Mouse (Mus musculus) right cerebral cortex, adult 18-20 months (tissue): ENCODE measurements around the gene Auts2.

Source experiments
- DNase-seq: peaks from one replicate; pipeline ENCODE4 v3.0.0; 2022; ENCODE audit warnings: mixed read lengths

The Auts2 gene

GRCm38 (mm10) chr5:131710735-131711473, 832.2 kb downstream of the Auts2 start:
- DNase-seq: no peak

GRCm38 (mm10) chr5:131707471-131707870, 835.7 kb downstream of the Auts2 start:
- DNase-seq: peak; percentile 39

DNA sequence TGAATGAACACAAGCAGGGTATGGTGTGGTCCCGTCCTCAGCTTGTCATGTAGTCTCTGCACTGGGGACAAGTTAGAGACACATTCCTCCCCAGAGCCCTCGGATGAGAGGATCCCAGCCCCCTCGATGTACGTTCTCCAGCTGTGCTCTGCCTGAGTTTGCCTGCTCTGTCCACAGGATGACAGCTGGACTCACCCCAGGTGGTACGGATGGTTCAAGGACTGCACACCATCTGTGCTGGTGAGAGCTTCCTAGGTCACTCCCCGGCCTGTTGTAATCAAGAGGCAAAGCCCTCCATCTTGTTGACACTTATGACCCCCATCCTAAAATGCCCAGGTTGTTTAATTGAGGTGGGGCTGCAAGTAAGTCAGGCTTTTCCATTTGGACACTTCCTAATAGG, 839.4 kb downstream of the Auts2 start:
- no peak for DNase-seq

DNA sequence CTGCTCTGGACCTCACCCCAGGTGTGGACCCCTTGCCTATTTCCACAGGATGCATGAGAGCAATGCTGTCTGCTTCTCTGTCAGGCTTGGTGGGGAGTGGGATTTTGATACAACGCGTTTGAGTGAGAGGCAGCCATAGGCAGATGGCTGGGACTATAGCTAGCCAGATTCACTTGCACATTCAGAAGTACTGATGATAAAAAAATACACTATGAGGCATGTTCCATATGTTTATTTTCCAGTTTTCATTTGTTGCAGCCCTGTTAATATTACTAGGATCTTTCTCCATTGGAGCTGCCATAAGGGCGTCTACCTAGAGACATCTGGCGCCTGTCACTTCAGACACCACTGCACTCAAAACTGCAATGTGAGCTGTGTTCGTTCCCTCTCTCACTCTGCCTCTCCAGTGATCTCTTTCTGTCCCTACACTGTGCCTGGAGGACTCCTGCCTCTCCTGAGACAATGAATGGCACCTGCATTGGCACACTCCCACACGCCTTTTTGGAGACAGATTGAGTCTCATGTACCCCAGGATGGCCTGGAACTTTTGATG, 840.2 kb downstream of the Auts2 start:
- DNase-seq: no peak

- DNase-seq: no peak
These were observed 844.2 kb downstream of the Auts2 start for GRCm38 (mm10) chr5:131698900-131699299.

DNA sequence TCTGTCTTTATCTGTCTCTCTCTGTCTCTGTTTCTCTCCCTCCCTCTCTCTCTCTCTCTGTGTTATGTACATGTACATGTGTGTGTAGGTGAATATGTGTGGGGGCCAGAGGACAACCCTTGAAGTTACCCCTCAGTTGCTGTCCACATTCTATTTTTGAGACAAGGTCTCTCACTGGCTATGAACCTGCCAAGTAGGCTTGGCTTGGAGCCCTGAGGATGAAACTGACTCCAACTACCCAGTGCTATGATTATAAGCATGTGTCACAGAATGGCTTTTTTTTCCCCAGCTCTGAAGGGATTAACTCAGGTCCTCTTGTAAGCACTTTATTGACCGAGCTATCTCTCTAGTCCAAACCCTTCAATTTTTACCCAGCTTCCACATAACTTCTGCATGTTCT, 852.4 kb downstream of the Auts2 start:
- no peak for DNase-seq

- DNase-seq: no peak
These were observed 856.1 kb downstream of the Auts2 start for GRCm38 (mm10) chr5:131686956-131687618.

GRCm38 (mm10) chr5:131680127-131680845, 862.9 kb downstream of the Auts2 start:
- DNase-seq: peak; percentile 54

GRCm38 (mm10) chr5:131679523-131679922, 863.6 kb downstream of the Auts2 start:
- DNase-seq: no peak

- peak; percentile 68 for DNase-seq
These were observed 865.6 kb downstream of the Auts2 start for GRCm38 (mm10) chr5:131677518-131677917.

DNA sequence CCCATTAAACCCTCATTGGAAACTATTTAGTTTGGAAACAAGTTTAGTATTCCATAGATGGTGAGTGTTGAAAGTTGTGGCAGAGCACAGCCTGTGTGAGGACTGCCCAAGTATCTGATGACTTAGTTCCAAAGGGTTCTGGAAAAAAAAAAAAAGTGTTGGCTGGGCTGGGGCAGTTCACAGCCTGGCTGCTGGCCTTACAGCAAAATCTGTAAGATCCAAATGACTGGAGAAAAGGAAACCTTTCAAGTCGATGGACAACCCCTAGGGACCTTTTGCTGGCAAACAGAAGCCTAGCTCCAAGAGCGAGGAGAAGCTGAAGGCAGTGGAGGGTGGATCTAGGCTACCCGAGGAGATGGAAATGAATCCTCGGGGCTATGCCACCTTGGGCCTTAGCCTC, 869.4 kb downstream of the Auts2 start:
- DNase-seq: no peak

DNA sequence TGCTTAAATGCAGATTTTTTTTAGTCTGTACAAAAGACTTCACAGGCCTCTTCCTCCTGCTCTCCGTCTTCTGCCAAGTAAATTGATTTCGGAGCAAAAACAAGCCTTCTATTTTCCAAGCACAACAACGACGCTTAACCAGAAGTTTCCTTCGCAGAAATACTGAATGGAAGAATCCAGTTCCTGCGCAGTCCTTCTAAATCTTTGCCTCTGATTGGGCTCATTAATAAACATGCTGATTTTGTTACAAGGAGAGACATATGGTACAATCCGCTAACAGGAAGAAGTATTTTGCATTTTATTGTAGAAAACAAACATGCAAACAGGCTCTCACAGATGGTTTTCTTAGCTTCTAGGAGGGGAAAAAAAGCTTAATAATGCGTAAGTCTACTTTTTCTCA, 878.1 kb downstream of the Auts2 start:
- DNase-seq: no peak

- DNase-seq: no peak
These were observed 878.5 kb downstream of the Auts2 start for GRCm38 (mm10) chr5:131664657-131665056.

DNA sequence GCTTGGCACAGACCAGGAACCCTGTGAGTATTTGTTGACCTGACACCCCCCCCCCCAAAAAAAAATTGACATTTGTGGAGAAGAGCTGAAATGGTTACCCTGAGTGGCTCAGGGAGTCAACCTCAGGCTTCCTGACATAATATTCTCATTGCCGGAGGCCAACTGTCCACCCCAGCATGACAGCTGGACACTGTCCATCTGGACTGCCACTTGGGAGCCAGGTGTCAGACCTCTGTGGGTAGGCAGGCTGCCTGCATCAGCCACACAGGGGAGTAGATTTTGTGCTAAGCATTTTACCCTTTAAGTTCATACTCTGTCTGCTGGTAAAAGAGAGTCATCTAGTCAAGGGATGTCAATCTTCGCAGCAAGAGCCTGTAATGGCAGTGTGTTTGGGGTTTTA, 880.5 kb downstream of the Auts2 start:
- DNase-seq: no peak

GRCm38 (mm10) chr5:131658822-131659515, 884.2 kb downstream of the Auts2 start:
- DNase-seq: no peak

GRCm38 (mm10) chr5:131654206-131654605, 888.9 kb downstream of the Auts2 start:
- no peak for DNase-seq

DNA sequence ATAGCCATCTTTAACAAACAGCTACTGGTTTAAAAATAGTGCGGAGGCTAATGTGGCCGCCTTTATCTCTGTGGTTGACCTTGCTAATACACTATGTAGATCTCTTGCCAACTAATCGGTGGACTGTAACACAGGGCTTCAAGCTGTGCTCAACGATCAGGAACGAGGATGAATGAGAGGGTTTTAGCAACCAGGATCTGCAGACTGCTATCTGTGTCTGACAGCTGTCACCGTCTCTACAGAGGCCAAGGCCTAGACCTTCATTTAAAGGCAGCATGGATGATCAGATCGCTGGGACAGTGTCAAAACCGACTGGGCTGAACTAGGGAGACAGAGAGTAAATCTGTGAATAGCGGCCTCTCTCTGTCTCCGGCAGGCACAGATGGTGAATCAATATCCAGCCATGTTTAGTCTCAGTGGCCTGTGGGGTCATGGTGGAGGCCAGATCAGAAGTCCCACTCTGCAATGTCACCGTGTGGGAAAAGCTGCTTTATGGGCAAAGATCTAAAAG, 892.7 kb downstream of the Auts2 start:
- no peak for DNase-seq

GRCm38 (mm10) chr5:131647683-131648119, 895.4 kb downstream of the Auts2 start:
- DNase-seq: no peak

GRCm38 (mm10) chr5:131647104-131647682, 896.0 kb downstream of the Auts2 start:
- no peak for DNase-seq

- no peak for DNase-seq
These were observed 896.9 kb downstream of the Auts2 start for GRCm38 (mm10) chr5:131646192-131646775.

GRCm38 (mm10) chr5:131645341-131646191, 897.6 kb downstream of the Auts2 start:
- no peak for DNase-seq
